Mouse (Mus musculus) gastrocnemius, postnatal 10 days (tissue): ENCODE results near the gene Mkrn2. TPM values are rescaled to one million over a fixed set of nuclear protein-coding genes. Genes with fewer than 3 reads are reported as not detected.

ENCODE experiments used
- total RNA-seq, 2 experiments: library from RNA; stranded (reverse); gene quantifications; 2 replicates each; pipeline ENCODE4 v1.2.3; 2021

The Mkrn2 gene
- total RNA-seq, 2 experiments from 2014 or later, result 36.5 to 37.0 TPM

Other genes with a start within 250 kb of the Mkrn2 start
- 1 to 10 TPM; 4.8 to 5.0 TPM for gene Pparg, start 241.0 kb upstream of the Mkrn2 start, total RNA-seq
- 1 to 10 TPM; 8.2 to 9.6 TPM for gene Tsen2, start 57.2 kb upstream of the Mkrn2 start, total RNA-seq
- gene Mkrn2os, start 9.3 kb upstream of the Mkrn2 start, total RNA-seq, result under 1 TPM; 0.16 to 0.26 TPM
- 100 to 1,000 TPM; 102 to 108 TPM for gene Raf1, start 74.7 kb downstream of the Mkrn2 start, total RNA-seq
- gene Tmem40, start 160.5 kb downstream of the Mkrn2 start, total RNA-seq, result 1 to 10 TPM in 1 of 2 experiments, under 1 TPM in 1; 0.26 to 1.5 TPM
- gene Cand2, start 172.6 kb downstream of the Mkrn2 start, total RNA-seq, result 10 to 100 TPM; 89.1 to 96.7 TPM
- gene Rpl32, start 206.8 kb downstream of the Mkrn2 start, total RNA-seq, result 1,000 to 10,000 TPM; 1,136 to 1,161 TPM
- under 1 TPM; 0.12 to 0.14 TPM for gene Efcab12, start 236.5 kb downstream of the Mkrn2 start, total RNA-seq